Mouse (Mus musculus): ENCODE measurements around the gene Olfr56. TPM values are rescaled to one million over a fixed set of nuclear protein-coding genes. Genes with fewer than 3 reads are reported as not detected.

Gene Olfr56
- 0.76 TPM for polyA plus RNA-seq (2017; shearing (Covaris generic))

GRCm38 (mm10) chr11:48978240-48978939 lies at the start of gene Olfr56:
Olfr56 (plus strand) TSS chr11:48978889.

GRCm38 (mm10) chr11:48946090-48946489 lies 32.6 kb upstream of the Olfr56 start, which contains the start of gene Psme2b:
Psme2b (minus strand) TSS chr11:48946190.

GRCm38 (mm10) chr11:48979251-48979650 lies 562 bp downstream of the Olfr56 start, which contains the start of gene 9930111J21Rik1:
9930111J21Rik1 (minus strand) TSS chr11:48979398.

GRCm38 (mm10) chr11:48991740-48992520 lies 13.2 kb downstream of the Olfr56 start, which contains the start of gene Gm12185:
Gm12185 (minus strand) TSS chr11:48992226.

GRCm38 (mm10) chr11:48994018-48994417 lies 15.3 kb downstream of the Olfr56 start, which contains the start of gene Tgtp1:
Tgtp1 (minus strand) TSS chr11:48994172.

GRCm38 (mm10) chr11:49051093-49051891 lies 72.6 kb downstream of the Olfr56 start, which contains the start of gene 9930111J21Rik2:
9930111J21Rik2 (minus strand) TSS chr11:49051242.

GRCm38 (mm10) chr11:49063713-49064469 lies 85.2 kb downstream of the Olfr56 start, which contains the start of gene Tgtp2:
Tgtp2 (minus strand) TSS chr11:49064206.

GRCm38 (mm10) chr11:49076001-49076757 lies 97.5 kb downstream of the Olfr56 start, which contains the start of gene Ifi47:
Ifi47 (plus strand) TSS chr11:49076587.

GRCm38 (mm10) chr11:49114774-49115173 lies 136.1 kb downstream of the Olfr56 start, which contains the start of gene Olfr1396:
Olfr1396 (minus strand) TSS chr11:49114874.

GRCm38 (mm10) chr11:49141974-49142373 lies 163.3 kb downstream of the Olfr56 start, which contains the start of gene Olfr1395:
Olfr1395 (plus strand) TSS chr11:49142274.

GRCm38 (mm10) chr11:49154077-49154476 lies 175.4 kb downstream of the Olfr56 start, which contains the start of gene Olfr1394:
Olfr1394 (plus strand) TSS chr11:49154377.

Other genes starting within 250 kb of the Olfr56 start
- gene Rack1, start 178.6 kb upstream of the Olfr56 start, polyA plus RNA-seq (2017; shearing (Covaris generic)) = 570 TPM
- gene Trim41, start 161.5 kb upstream of the Olfr56 start, polyA plus RNA-seq (2017; shearing (Covaris generic)) = 0.68 TPM
- 0.80 TPM for gene Trim7, start 152.7 kb upstream of the Olfr56 start, polyA plus RNA-seq (2017; shearing (Covaris generic))
- gene Gm12184, start 152.2 kb upstream of the Olfr56 start, polyA plus RNA-seq (2017; shearing (Covaris generic)) = 7.8 TPM
- gene Irgm1, start 107.2 kb upstream of the Olfr56 start, polyA plus RNA-seq (2017; shearing (Covaris generic)) = 29.4 TPM
- 0.89 TPM for gene Gm5431, start 76.7 kb upstream of the Olfr56 start, polyA plus RNA-seq (2017; shearing (Covaris generic))
- 101 TPM for gene Psme2b, start 32.7 kb upstream of the Olfr56 start, polyA plus RNA-seq (2017; shearing (Covaris generic))
- gene 9930111J21Rik1, start 509 bp downstream of the Olfr56 start, polyA plus RNA-seq (2017; shearing (Covaris generic)) = 101 TPM
- gene Gm12185, start 13.3 kb downstream of the Olfr56 start, polyA plus RNA-seq (2017; shearing (Covaris generic)) = 1.7 TPM
- gene Tgtp1, start 15.3 kb downstream of the Olfr56 start, polyA plus RNA-seq (2017; shearing (Covaris generic)) = 54.3 TPM
- gene 9930111J21Rik2, start 72.4 kb downstream of the Olfr56 start, polyA plus RNA-seq (2017; shearing (Covaris generic)) = 78.1 TPM
- gene Tgtp2, start 85.3 kb downstream of the Olfr56 start, polyA plus RNA-seq (2017; shearing (Covaris generic)) = 80.7 TPM
- gene Ifi47, start 97.7 kb downstream of the Olfr56 start, polyA plus RNA-seq (2017; shearing (Covaris generic)) = 156 TPM
- not detected for gene Olfr1396, start 136.0 kb downstream of the Olfr56 start, polyA plus RNA-seq (2017; shearing (Covaris generic))
- 0.17 TPM for gene Olfr1395, start 163.4 kb downstream of the Olfr56 start, polyA plus RNA-seq (2017; shearing (Covaris generic))
- not detected for gene Olfr1394, start 175.5 kb downstream of the Olfr56 start, polyA plus RNA-seq (2017; shearing (Covaris generic))
- gene Btnl9, start 208.3 kb downstream of the Olfr56 start, polyA plus RNA-seq (2017; shearing (Covaris generic)) = 0.40 TPM
- gene Zfp62, start 224.4 kb downstream of the Olfr56 start, polyA plus RNA-seq (2017; shearing (Covaris generic)) = 79.0 TPM

Data from effector memory CD4-positive, alpha-beta T cell, adult 7 months (primary cell).